Mouse (Mus musculus) limb, embryonic 10.5 days (tissue): ENCODE data around the gene Ska2. TPM values are rescaled to one million over a fixed set of nuclear protein-coding genes. Genes with fewer than 3 reads are reported as not detected.

ENCODE experiments used
- microRNA counts: library from miRNA; unstranded; fragments of <30 nt; microRNA quantifications from one replicate; lab custom pipeline; 2017
- microRNA-seq: library from miRNA; unstranded; fragments of <30 nt; microRNA quantifications from one replicate; pipeline ENCODE4, GENCODE M21; 2017
- polyA plus RNA-seq: library from polyadenylated mRNA; unstranded; fragments of >200 nt; fragmentation: Nextera tagmentation; extraction: Ambion mirVana; gene quantifications from 2 replicates; pipeline ENCODE4 v1.2.1, GENCODE M21; 2016

Gene Ska2
- polyA plus RNA-seq, 1 experiment from 2014 or later, result 113 TPM

MicroRNA genes within 50 kb of the gene (microRNA counts, 519-probe panel; counts per million panel counts)
- microRNA mmu-miR-301a (lab: Ali Mortazavi, UCI), result 6,099 counts per million, percentile 94 among the panel's probes with 10 or more counts

Small RNA genes within 50 kb of the gene (microRNA-seq; reads per million reads assigned to microRNA genes)
- 1,151 reads per million, percentile 76 among the genes with 10 or more reads in this experiment for gene Mir301

Other genes with a start within 250 kb of the Ska2 start
- 3.0 and 5.5 TPM in 2 replicates for gene Ypel2, start 115.5 kb upstream of the Ska2 start, polyA plus RNA-seq
- 16.6 and 25.9 TPM in 2 replicates for gene Gdpd1, start 35.2 kb upstream of the Ska2 start, polyA plus RNA-seq
- gene Smg8, start 22.5 kb upstream of the Ska2 start, polyA plus RNA-seq, result 28.0 and 31.8 TPM in 2 replicates
- gene Prr11, start 526 bp upstream of the Ska2 start, polyA plus RNA-seq, result 14.7 and 15.7 TPM in 2 replicates
- gene Trim37, start 17.8 kb downstream of the Ska2 start, polyA plus RNA-seq, result 42.7 and 46.5 TPM in 2 replicates
- gene Ppm1e, start 249.8 kb downstream of the Ska2 start, polyA plus RNA-seq, result 2.2 and 2.4 TPM in 2 replicates